Mouse (Mus musculus) G1E (cell line): Measurements from ENCODE around the gene Fcgr3.

Source experiments
- CTCF ChIP-seq: IDR thresholded peaks from 2 replicates; pipeline ENCODE4 v1.5.1; 2012; ENCODE audit warnings: low read depth, low read length, inconsistent platforms, mixed read lengths
- GATA1 ChIP-seq: IDR thresholded peaks from 2 replicates; pipeline ENCODE4 v1.6.1; 2012; ENCODE audit warnings: borderline replicate concordance, low read length, inconsistent platforms, mixed read lengths
- POLR2AphosphoS5 ChIP-seq: IDR thresholded peaks from 2 replicates; pipeline ENCODE4 v1.6.1; 2012; ENCODE audit warnings: low read depth, low read length, inconsistent platforms; ENCODE audit not compliant: insufficient replicate concordance

DNA sequence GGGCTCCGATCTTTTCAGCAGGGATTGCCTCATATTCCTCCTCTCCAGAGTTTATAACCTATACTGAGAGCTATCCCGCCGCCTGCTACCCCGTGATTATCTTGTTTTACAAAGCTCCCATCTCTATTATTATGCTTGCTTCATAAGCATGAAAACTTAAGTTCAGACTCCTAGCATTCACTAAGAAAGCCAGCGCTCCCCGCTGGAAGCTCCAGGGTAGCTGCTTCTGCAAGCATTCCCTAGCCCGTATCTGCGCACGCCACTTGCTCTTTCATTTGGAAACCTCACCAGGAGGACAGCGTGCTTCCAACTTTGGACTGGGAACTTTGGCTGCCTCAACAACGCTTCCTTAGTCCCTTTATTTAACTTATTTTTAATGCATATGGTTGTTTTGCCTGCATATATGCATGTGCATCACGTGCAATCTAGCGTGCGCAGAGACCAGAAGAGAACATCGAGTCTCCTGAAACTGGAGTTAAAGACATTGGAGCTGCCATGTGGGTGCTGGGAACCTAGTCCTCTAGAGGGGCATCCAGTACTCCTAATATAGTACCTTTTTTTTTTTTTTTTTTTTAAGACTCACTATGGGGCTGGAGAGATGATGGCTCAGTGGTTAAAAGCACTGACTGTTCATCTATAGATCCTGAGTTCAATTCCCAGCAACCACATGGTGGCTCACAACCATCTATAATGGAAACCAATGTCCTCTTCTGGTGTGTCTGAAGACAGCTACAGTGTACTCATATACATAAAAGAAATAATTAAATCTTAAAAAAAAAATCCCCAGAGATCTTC lies 47.2 kb upstream of the Fcgr3 start:
- no peak for TF ChIP-seq CTCF
- no peak for TF ChIP-seq POLR2AphosphoS5
- TF ChIP-seq GATA1 = no peak
